Mouse (Mus musculus) lung, embryonic 15.5 days (tissue): Measurements from ENCODE around the gene Efcab7. TPM values are rescaled to one million over a fixed set of nuclear protein-coding genes. Genes with fewer than 3 reads are reported as not detected.

Experiments used
- ATAC-seq: fragments of 200-750 bp; cut with Nextera tagmentation; 2 replicates; pipeline ENCODE4 v1.8.0; 2017; ENCODE audit warnings: moderate number of reproducible peaks, borderline replicate concordance; ENCODE audit not compliant: low FRiP score, low TSS enrichment; ENCODE audit errors: extremely low read depth
- H3K27ac ChIP-seq: fragments of 300-500 bp; sonication (generic); 2 replicates; pipeline ENCODE4 v1.5.1; 2015; ENCODE audit warnings: moderate library complexity, mild to moderate bottlenecking, inconsistent platforms
- H3K27me3 ChIP-seq: fragments of 300-500 bp; sonication (generic); 2 replicates; pipeline ENCODE4 v1.6.1; 2015; ENCODE audit warnings: inconsistent platforms
- H3K36me3 ChIP-seq: fragments of 300-500 bp; sonication (generic); 2 replicates; pipeline ENCODE4 v1.6.1; 2015; ENCODE audit warnings: inconsistent platforms
- H3K4me1 ChIP-seq: fragments of 300-500 bp; sonication (generic); 2 replicates; pipeline ENCODE4 v1.6.1; 2015; ENCODE audit warnings: inconsistent platforms
- H3K4me2 ChIP-seq: fragments of 300-500 bp; sonication (generic); 2 replicates; pipeline ENCODE4 v1.6.1; 2015; ENCODE audit warnings: inconsistent platforms, mild to moderate bottlenecking, moderate library complexity
- H3K4me3 ChIP-seq: fragments of 300-500 bp; sonication (generic); 2 replicates; pipeline ENCODE4 v1.5.1; 2015; ENCODE audit warnings: mild to moderate bottlenecking, inconsistent platforms
- H3K9ac ChIP-seq: fragments of 300-500 bp; sonication (generic); 2 replicates; pipeline ENCODE4 v1.6.1; 2015; ENCODE audit warnings: inconsistent platforms
- H3K9me3 ChIP-seq: fragments of 300-500 bp; sonication (generic); 2 replicates; pipeline ENCODE4 v1.6.1; 2016; ENCODE audit warnings: inconsistent platforms
- WGBS: fragments of 180-500 bp; shearing (Covaris S2); methylation state at CpG from one replicate; pipeline ENCODE4 v1.1.7; 2015; 5-methylcytosine and 5-hydroxymethylcytosine counted together
- polyA plus RNA-seq: library from polyadenylated mRNA; unstranded; fragments of >200 nt; fragmentation: Nextera tagmentation; extraction: Ambion mirVana; gene quantifications from 2 replicates; pipeline ENCODE4 v1.2.1, GENCODE M21; 2015

Gene Efcab7
- polyA plus RNA-seq, 1 experiment from 2014 or later: 22.4 TPM

DNA sequence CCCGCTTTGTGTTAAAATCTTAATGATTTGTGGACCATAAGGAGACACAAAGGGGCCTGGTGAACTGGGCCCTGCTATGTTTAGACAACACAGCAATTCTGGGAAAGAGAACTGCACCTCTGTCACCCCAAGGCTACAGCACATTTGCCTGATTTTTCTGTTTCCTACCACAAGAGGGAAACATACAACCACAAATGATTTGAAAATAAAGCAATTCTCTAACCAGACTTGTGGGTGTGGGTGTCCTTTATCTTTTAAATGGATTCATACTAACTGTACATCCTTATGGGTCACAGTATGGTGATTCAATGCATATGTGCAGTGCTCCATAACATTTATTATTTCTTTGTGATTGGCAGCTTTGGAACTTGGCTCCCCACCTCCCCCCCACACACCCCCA lies 118.2 kb downstream of the Efcab7 start:
- Histone ChIP-seq H3K36me3 (no peaks in the 10 kb centered on the region), H3K27me3 (no peaks in the 10 kb centered on the region), H3K4me2 (no peak overlapping the region), H3K27ac (0 out of 2 replicates have a peak overlapping the region, but pooled peaks have one; percentile 30), H3K9ac (no peak overlapping the region), H3K4me3 (no peak overlapping the region), H3K4me1 (0 out of 2 replicates have a peak, but pooled peaks cover 4% of the 10 kb centered on the region), H3K9me3 (no peaks in the 10 kb centered on the region)
- no peak for ATAC-seq
- WGBS: 62% methylated on average over 1 of the region's 1 CpGs

DNA sequence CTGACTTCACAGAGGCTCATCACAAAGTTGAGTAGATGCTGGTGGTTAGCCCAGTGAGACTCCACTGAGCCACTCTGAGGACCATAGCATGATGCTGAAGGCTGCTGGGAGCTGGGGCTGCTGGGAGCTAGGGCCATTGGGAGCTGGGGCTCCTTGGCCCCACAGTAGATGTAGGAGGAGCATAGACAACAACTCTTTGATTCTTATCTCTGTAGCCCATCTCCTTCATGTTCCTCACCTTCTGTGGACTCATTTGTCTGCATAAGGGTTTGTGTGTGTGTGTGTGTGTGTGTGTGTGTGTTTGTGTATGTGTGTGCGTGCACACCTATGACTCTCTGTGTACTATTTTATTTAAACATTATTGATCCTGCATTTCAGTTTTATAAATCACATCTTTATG lies 118.9 kb downstream of the Efcab7 start:
- no peak overlapping the region for H3K9ac ChIP-seq
- H3K9me3 ChIP-seq: no peaks in the 10 kb centered on the region
- no peak for ATAC-seq
- no peak overlapping the region for H3K4me3 ChIP-seq
- H3K4me2 ChIP-seq: no peak overlapping the region
- 95% methylated on average over 1 of the region's 1 CpGs for WGBS
- no peaks in the 10 kb centered on the region for H3K27me3 ChIP-seq
- H3K4me1 ChIP-seq: no peaks in the 10 kb centered on the region
- no peaks in the 10 kb centered on the region for H3K36me3 ChIP-seq
- H3K27ac ChIP-seq: no peak overlapping the region

- H3K9ac ChIP-seq: no peak overlapping the region
- no peaks in the 10 kb centered on the region for H3K36me3 ChIP-seq
- no peaks in the 10 kb centered on the region for H3K9me3 ChIP-seq
- H3K27me3 ChIP-seq: no peaks in the 10 kb centered on the region
- WGBS: 69% methylated on average over 2 of the region's 2 CpGs
- H3K4me2 ChIP-seq: no peak overlapping the region
- H3K4me3 ChIP-seq: no peak overlapping the region
- no peak for ATAC-seq
- H3K27ac ChIP-seq: no peak overlapping the region
- no peaks in the 10 kb centered on the region for H3K4me1 ChIP-seq
Measured at GRCm38 (mm10) chr4:99953904-99954303, 124.9 kb downstream of the Efcab7 start.

DNA sequence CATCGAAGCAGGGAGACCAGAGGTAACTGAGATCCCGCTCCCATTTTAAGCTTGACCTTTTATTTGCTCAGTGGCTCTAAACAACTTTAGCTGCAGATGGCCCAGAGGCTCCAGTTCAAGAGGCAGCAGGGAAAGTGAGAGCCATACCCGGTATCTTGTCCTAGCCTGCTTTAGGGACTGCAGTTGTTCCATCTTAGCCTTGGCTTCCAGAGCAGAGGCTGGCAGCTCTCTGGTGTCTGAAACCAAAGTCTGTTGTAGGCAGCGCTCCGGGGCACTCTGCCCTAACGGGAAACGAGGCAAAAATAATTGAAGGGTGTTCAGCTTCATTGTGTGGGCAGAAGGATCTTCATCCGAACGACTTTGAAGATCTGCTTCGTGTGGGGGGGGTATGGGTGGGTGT lies 126.4 kb downstream of the Efcab7 start:
- Histone ChIP-seq H3K9me3 (no peaks in the 10 kb centered on the region), H3K4me1 (no peaks in the 10 kb centered on the region), H3K27ac (no peak overlapping the region), H3K4me2 (no peak overlapping the region), H3K9ac (no peak overlapping the region), H3K36me3 (no peaks in the 10 kb centered on the region), H3K4me3 (no peak overlapping the region), H3K27me3 (no peaks in the 10 kb centered on the region)
- WGBS: 78% methylated on average over 10 of the region's 10 CpGs
- no peak for ATAC-seq

DNA sequence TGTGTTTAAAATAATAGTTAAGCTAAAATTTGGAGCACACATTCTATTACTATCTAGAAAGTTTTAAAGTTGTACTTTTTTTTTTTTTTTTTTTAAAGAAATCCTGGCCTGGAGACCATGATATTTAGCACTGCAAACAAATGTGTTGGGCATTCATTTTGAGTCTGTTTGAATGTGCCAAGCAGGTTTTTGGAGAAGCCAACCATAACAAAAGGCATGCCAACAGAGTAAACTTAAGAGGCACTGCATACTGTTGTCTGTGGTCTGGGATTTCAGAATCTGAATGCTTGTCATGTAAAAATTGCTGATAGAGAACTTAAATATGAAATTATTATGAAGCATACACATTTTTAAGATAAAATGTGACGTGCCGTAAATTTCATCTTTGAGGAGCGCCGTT lies 128.2 kb downstream of the Efcab7 start:
- H3K4me3 ChIP-seq: no peak overlapping the region
- H3K27ac ChIP-seq: no peak overlapping the region
- no peaks in the 10 kb centered on the region for H3K36me3 ChIP-seq
- H3K9ac ChIP-seq: no peak overlapping the region
- H3K27me3 ChIP-seq: no peaks in the 10 kb centered on the region
- no peak overlapping the region for H3K4me2 ChIP-seq
- H3K4me1 ChIP-seq: no peaks in the 10 kb centered on the region
- WGBS: 80% methylated on average over 4 of the region's 4 CpGs
- H3K9me3 ChIP-seq: no peaks in the 10 kb centered on the region
- no peak for ATAC-seq

DNA sequence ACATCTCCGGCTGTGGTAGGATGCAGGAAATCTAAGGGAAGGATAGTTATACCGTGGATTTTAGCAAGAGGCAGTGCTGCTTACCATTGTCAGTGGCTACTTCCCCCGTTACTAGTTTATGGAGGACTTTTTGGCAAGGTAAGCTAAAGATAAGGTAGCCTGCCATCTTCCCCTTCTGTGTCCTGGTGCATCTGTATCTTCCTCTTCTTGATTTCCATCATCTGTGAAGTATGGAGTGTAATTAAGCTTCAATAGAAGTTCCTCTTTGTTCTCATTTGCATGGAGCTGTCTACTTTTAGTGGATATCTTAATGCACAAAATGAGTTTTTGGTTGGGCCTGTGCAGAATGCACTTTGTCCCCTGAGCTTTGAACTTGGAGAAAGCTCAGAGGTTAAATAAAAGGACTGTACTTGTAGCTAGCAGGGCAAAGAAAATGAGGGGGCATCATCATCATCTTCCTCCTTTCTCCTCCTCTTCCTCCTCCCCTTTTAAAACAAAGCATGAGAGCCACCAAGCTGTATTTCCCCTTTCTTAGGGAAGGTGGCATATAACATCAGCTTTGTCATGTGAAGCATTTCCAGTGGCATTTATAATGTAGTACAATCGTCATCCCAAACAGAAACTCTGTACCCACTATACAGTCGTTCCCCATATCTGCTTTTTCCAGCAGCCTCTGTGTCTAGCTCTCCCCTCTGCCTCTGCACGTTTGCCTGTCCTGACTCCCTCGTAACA lies 129.3 kb downstream of the Efcab7 start:
- no peaks in the 10 kb centered on the region for H3K9me3 ChIP-seq
- H3K4me2 ChIP-seq: no peak overlapping the region
- H3K27me3 ChIP-seq: no peaks in the 10 kb centered on the region
- no peak overlapping the region for H3K27ac ChIP-seq
- H3K4me3 ChIP-seq: no peak overlapping the region
- no peaks in the 10 kb centered on the region for H3K36me3 ChIP-seq
- WGBS: 81% methylated on average over 7 of the region's 7 CpGs
- no peak for ATAC-seq
- no peak overlapping the region for H3K9ac ChIP-seq
- H3K4me1 ChIP-seq: no peaks in the 10 kb centered on the region

DNA sequence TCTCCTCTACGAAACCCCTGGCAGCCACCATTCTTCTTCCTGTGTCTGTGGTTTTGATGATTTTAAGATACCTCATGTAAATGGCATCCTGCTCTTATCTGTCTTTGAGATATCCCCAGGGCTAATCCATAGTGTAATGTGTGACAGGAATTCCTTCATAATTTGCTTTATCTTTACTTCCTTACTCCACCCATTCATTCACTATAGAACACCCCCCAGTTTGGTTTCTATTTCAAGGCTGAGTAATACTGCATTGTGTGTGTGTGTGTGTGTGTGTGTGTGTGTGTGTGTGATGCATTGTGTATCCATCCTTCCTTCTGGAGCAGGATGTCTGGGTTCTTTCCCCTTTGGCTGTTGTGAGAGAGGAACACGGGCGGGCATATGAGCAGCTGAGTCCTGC lies 130.3 kb downstream of the Efcab7 start:
- no peak for ATAC-seq
- H3K27me3 ChIP-seq: no peaks in the 10 kb centered on the region
- H3K36me3 ChIP-seq: no peaks in the 10 kb centered on the region
- H3K27ac ChIP-seq: no peak overlapping the region
- no peaks in the 10 kb centered on the region for H3K4me1 ChIP-seq
- WGBS: 55% methylated on average over 3 of the region's 3 CpGs
- H3K9me3 ChIP-seq: no peaks in the 10 kb centered on the region
- no peak overlapping the region for H3K4me3 ChIP-seq
- H3K9ac ChIP-seq: no peak overlapping the region
- H3K4me2 ChIP-seq: no peak overlapping the region

Other genes with a start within 250 kb of the Efcab7 start
- gene Foxd3, start 172.9 kb upstream of the Efcab7 start, polyA plus RNA-seq: 0.10 and 0.13 TPM in 2 replicates
- 19.9 and 20.2 TPM in 2 replicates for gene Alg6, start 113.5 kb upstream of the Efcab7 start, polyA plus RNA-seq
- gene Pgm1, start 100.2 kb downstream of the Efcab7 start, polyA plus RNA-seq: 71.5 and 79.2 TPM in 2 replicates
- 38.4 and 41.1 TPM in 2 replicates for gene Itgb3bp, start 100.6 kb downstream of the Efcab7 start, polyA plus RNA-seq